Mouse (Mus musculus): ENCODE measurements at regions not wholly inside any gene's neighbourhood (a gene's known extent, or its start where the extent isn't known, plus 50 kb on each side); places are given as distances from the start of the nearest gene placed in this dataset.
"Not testable (repeated sequence)": the region's sequence is repeated elsewhere in the genome, so short reads cannot be mapped to it uniquely, and the experiment has no call there.

DNA sequence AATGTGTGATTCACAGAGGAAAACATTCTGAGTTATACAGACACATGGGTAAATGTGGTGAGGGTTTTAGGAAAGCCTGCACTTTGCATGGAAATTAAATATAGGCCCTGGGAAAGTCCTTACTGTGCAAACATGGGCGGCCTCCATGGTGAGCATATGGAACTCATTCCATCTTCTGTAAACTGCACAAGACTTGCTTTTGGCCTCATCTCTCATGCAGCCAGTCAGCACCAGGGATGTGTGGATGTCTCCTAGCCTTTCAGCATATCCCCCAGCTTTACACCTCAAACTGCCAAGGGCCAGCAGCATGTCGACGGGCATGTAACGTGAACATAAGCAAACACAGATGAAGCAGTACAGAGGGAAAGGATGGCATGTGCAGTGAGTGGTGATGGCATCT lies 364.7 kb upstream of the 1700008P02Rik start:
- intact Hi-C loops (cut with DNase I), result no loop called here
- DNase-seq (ENCODE audit: extremely low spot score in 1 of 2, low spot score in 2 of 2), result no peak
- no peak overlapping the region for H3K27ac ChIP-seq
- no peak for TF ChIP-seq CTCF (IDR thresholded peaks at IDR 0.05)
- no peak overlapping the region for H3K4me3 ChIP-seq

GRCm38 (mm10) chr3:6957681-6958080 lies 337.4 kb upstream of the 1700008P02Rik start:
- no peak overlapping the region for H3K4me3 ChIP-seq
- TF ChIP-seq CTCF (IDR thresholded peaks at IDR 0.05), result no peak
- intact Hi-C loops (cut with DNase I), result no loop called here
- no peak for DNase-seq (ENCODE audit: extremely low spot score in 1 of 2, low spot score in 2 of 2)
- no peak overlapping the region for H3K27ac ChIP-seq

- H3K27ac ChIP-seq, result no peak overlapping the region
- no peak overlapping the region for H3K4me3 ChIP-seq
- no peak for TF ChIP-seq CTCF (IDR thresholded peaks at IDR 0.05)
- no peak for DNase-seq (ENCODE audit: extremely low spot score in 1 of 2, low spot score in 2 of 2)
- intact Hi-C loops (cut with DNase I), result no loop called here
Observed at GRCm38 (mm10) chr3:6932535-6933103, 312.4 kb upstream of the 1700008P02Rik start.

DNA sequence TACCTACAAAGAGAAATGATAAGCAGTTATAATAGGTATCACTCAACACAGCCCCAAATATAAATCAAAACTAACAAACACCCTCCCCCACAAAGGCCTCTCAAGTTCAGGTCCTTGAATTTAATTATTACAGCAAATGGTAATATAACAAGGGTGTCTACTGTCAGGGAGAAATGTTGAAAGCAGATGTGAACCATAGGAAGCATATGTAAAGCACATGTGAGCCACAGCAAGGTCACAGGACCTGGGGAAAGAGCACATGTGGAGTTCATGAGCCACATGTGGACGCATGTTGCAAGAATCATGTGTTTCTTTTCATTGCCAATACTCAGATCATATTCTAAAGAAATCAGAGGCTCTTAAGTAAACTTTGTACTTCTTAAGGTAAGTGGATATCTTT lies 306.5 kb upstream of the 1700008P02Rik start:
- TF ChIP-seq CTCF (IDR thresholded peaks at IDR 0.05), result no peak
- H3K27ac ChIP-seq, result no peak overlapping the region
- no peak for DNase-seq (ENCODE audit: extremely low spot score in 1 of 2, low spot score in 2 of 2)
- no peak overlapping the region for H3K4me3 ChIP-seq
- intact Hi-C loops (cut with DNase I), result no loop called here

DNA sequence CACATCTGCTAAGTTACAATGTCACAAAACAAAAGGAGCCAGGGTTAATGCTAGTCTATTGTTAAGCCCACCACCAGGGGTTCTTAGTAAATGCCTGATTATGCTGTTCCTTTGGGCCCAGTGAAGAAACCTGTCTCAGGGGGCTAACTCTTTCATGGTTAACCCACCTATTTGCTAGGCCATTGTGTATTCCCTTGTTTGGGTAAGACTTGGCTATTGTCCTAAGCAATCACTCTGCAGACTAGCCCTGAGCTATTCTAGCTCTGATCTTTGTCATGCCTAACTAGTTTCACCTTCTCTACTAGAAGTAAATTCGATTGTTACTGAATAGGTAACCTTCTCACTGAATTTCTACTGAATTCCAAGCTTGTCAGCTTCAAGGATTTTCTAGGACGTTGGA lies 302.4 kb upstream of the 1700008P02Rik start:
- H3K27ac ChIP-seq; H3K4me3 ChIP-seq; intact Hi-C loops (cut with DNase I); DNase-seq (ENCODE audit: extremely low spot score in 1 of 2, low spot score in 2 of 2): not testable (repeated sequence)

GRCm38 (mm10) chr3:6920253-6920652 lies 300.0 kb upstream of the 1700008P02Rik start:
- DNase-seq (ENCODE audit: extremely low spot score in 1 of 2, low spot score in 2 of 2), result no peak

GRCm38 (mm10) chr3:6887936-6888335 lies 267.7 kb upstream of the 1700008P02Rik start:
- TF ChIP-seq CTCF (IDR thresholded peaks at IDR 0.05), result no peak
- no peak for DNase-seq (ENCODE audit: extremely low spot score in 1 of 2, low spot score in 2 of 2)
- Histone ChIP-seq H3K27ac (no peak overlapping the region), H3K4me3 (no peak overlapping the region)
- intact Hi-C loops (cut with DNase I), result no loop called here

More at GRCm38 (mm10) chr3:6920253-6920652, 300.0 kb upstream of the 1700008P02Rik start:
- H3K27ac ChIP-seq, result no peak overlapping the region
- intact Hi-C loops (cut with DNase I), result no loop called here
- no peak overlapping the region for H3K4me3 ChIP-seq
- TF ChIP-seq CTCF (IDR thresholded peaks at IDR 0.05), result no peak

DNA sequence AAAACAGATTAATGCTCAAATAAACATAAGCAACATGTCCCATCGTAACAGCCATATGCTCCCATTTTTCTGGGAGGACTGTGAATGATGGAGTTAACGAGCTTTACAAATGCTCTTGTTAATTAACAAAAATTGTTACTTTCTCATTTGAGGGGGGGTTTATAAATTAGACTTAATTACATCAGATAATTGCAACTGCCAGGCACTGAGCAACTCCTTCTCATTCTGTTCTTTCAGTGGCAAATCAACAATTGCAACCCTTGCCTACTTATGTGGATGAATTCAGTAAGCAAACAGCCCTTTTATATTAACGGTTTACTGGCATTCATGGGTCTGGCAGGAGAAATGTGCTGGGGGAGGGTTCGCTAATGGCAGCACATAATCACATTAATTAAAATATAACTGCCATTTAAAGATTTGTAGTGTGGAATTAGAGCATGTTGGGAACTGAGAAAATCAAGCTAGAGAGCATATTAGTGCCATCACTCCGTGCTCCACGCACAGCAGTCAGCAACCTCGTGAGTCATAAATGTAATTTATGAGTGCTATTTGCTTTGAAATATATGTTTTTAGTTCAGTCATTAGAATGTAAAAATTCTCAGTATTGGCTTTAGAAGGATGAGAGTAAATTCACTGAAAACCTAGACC lies 266.9 kb upstream of the 1700008P02Rik start:
- intact Hi-C loops (cut with DNase I), result no loop called here
- DNase-seq (ENCODE audit: extremely low spot score in 1 of 2, low spot score in 2 of 2), result no peak
- TF ChIP-seq CTCF (IDR thresholded peaks at IDR 0.05), result no peak
- H3K4me3 ChIP-seq, result no peak overlapping the region
- H3K27ac ChIP-seq, result no peak overlapping the region

- DNase-seq (ENCODE audit: extremely low spot score in 1 of 2, low spot score in 2 of 2), result no peak
- H3K4me3 ChIP-seq, result no peak overlapping the region
- no peak for TF ChIP-seq CTCF (IDR thresholded peaks at IDR 0.05)
- intact Hi-C loops (cut with DNase I), result no loop called here
- H3K27ac ChIP-seq, result no peak overlapping the region
Observed at GRCm38 (mm10) chr3:6886200-6887052, 266.2 kb upstream of the 1700008P02Rik start.

- no peak for TF ChIP-seq CTCF (IDR thresholded peaks at IDR 0.05)
- DNase-seq (ENCODE audit: extremely low spot score in 1 of 2, low spot score in 2 of 2), result no peak
- no peak overlapping the region for H3K4me3 ChIP-seq
- H3K27ac ChIP-seq, result no peak overlapping the region
- intact Hi-C loops (cut with DNase I), result no loop called here
Observed at GRCm38 (mm10) chr3:6883401-6883800, 263.2 kb upstream of the 1700008P02Rik start.

GRCm38 (mm10) chr3:6876265-6876664 lies 256.0 kb upstream of the 1700008P02Rik start:
- DNase-seq (ENCODE audit: extremely low spot score in 1 of 2, low spot score in 2 of 2), result no peak
- intact Hi-C loops (cut with DNase I), result no loop called here
- no peak for TF ChIP-seq CTCF (IDR thresholded peaks at IDR 0.05)
- H3K4me3 ChIP-seq, result no peak overlapping the region
- H3K27ac ChIP-seq, result no peak overlapping the region

DNA sequence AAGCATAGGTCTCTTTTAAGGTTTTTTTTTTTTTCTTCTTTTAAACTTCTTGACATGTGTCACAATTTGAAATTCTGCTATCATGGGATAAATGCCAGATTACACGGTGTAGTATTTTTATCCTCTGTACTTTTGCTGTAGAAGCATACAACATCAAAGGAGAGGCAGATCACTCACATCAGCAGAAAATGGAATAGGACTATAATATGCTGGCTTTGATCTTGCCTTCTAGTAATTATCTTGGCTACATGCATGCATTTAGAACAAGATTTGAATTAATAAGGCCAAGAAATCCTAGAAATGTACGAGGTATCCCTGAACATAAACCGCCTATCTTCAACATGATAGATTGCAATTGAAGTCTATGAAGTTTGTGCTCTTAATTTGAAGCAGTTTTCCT lies 251.9 kb upstream of the 1700008P02Rik start:
- TF ChIP-seq CTCF (IDR thresholded peaks at IDR 0.05), result no peak
- intact Hi-C loops (cut with DNase I), result no loop called here

More for the DNA sequence above, 251.9 kb upstream of the 1700008P02Rik start:
- H3K4me3 ChIP-seq, result no peak overlapping the region
- no peak overlapping the region for H3K27ac ChIP-seq
- DNase-seq (ENCODE audit: extremely low spot score in 1 of 2, low spot score in 2 of 2), result no peak

Measured in left cerebral cortex, adult 2 months (tissue).